Mouse (Mus musculus) Patski (cell line): ENCODE measurements around the gene Sh2d1b1. TPM values are rescaled to one million over a fixed set of nuclear protein-coding genes. Genes with fewer than 3 reads are reported as not detected.

ENCODE experiments used
- ATAC-seq: fragments of 100-300 bp; one replicate; pipeline ENCODE4 v1.8.0; 2021
- CTCF ChIA-PET: fragments of 350-600 bp; sonication (Branson Sonifier 250); formaldehyde crosslinking; loops from one replicate; lab custom pipeline; 2022; ENCODE audit warnings: inconsistent platforms; lab: Charles Lee
- POLR2A ChIA-PET: fragments of 350-600 bp; sonication (Branson Sonifier 250); formaldehyde crosslinking; loops from one replicate; lab custom pipeline; 2022; ENCODE audit warnings: antibody characterized with exemption, inconsistent platforms; lab: Charles Lee
- DNase-seq: peaks from one replicate; pipeline ENCODE4 v3.0.0-alpha.2; 2011; ENCODE audit warnings: low read depth, low spot score
- H3K27me3 ChIP-seq: fragments of 371-371 bp; one replicate; pipeline ENCODE4 v1.5.1; 2021
- CTCF ChIP-seq: fragments of 100-300 bp; IDR thresholded peaks from one replicate; pipeline ENCODE4 v1.5.1; 2021
- in situ Hi-C: fragments of 300-500 bp; cut with MboI; formaldehyde crosslinking; loops from 3 replicates; pipeline ENCODE4 v1.11.1; 2018; ENCODE audit warnings: low pct_unique_long_range_greater_than_20kb, mixed read lengths
- polyA plus RNA-seq: library from polyadenylated mRNA; unstranded; gene quantifications from one replicate; pipeline ENCODE4 v1.2.3, GENCODE M21; 2021

Gene Sh2d1b1
- polyA plus RNA-seq, 1 experiment from 2014 or later: 0.09 TPM

GRCm38 (mm10) chr1:170323001-170323400 is 45.9 kb downstream of the Sh2d1b1 start:
- no peak for ATAC-seq
- no peaks in the 10 kb centered on the region for H3K27me3 ChIP-seq
- ChIA-PET CTCF (no interaction called here), POLR2A (no interaction called here)
- no peak for TF ChIP-seq CTCF
- in situ Hi-C loops: no loop called here
- DNase-seq: no peak

DNA sequence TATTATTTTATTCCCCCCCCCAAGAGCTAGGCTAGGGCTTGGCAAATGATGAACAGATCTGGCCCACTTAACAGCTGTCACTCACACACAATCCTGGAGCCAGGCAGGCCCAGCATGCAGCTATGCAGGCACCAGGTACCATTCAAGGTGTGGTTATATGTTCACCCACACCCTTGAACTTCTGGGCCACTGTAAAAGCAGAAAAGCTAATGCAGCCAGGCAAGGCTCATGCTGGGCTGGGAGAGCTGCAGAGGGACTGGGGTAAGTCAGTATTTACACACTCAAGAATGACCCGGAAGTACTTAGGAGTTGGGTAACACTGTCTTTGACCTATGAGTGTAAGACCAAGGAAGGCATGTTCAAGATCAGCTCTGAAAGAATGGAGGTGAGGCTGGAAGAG is 47.2 kb downstream of the Sh2d1b1 start:
- no peak for ATAC-seq
- no peak for TF ChIP-seq CTCF
- CTCF ChIA-PET: no interaction called here
- POLR2A ChIA-PET: no interaction called here
- DNase-seq: no peak
- in situ Hi-C loops: no loop called here
- no peaks in the 10 kb centered on the region for H3K27me3 ChIP-seq

DNA sequence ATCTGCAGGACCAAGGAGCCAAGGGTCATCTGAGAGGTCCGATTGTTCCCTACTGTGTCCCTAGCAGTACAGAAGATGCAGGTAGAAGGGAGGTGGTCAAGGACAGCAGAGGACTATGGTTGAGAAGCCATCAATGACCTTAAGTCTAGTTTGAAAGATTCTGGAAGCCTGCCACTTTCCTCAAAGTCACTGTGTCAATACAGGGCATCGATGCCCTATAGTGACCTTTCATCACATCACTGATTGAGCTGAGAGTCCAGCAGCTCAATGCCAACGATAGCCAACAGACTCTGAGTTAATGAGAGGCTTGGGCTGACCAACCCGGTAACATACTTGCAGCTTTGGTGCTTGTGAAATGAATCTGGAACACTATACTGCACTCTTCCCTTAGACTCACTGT is 48.2 kb downstream of the Sh2d1b1 start:
- ChIA-PET CTCF (no interaction called here), POLR2A (no interaction called here)
- no peak for ATAC-seq
- no peak for DNase-seq
- no peaks in the 10 kb centered on the region for H3K27me3 ChIP-seq
- in situ Hi-C loops: no loop called here
- TF ChIP-seq CTCF: no peak

GRCm38 (mm10) chr1:170331926-170332325 is 54.8 kb downstream of the Sh2d1b1 start:
- H3K27me3 ChIP-seq: no peaks in the 10 kb centered on the region
- ATAC-seq (no peak), DNase-seq (no peak)
- POLR2A ChIA-PET: no interaction called here
- no peak for TF ChIP-seq CTCF
- CTCF ChIA-PET: no interaction called here
- in situ Hi-C loops: no loop called here

- ATAC-seq (no peak), DNase-seq (no peak)
- in situ Hi-C loops: no loop called here
- TF ChIP-seq CTCF: no peak
- ChIA-PET POLR2A (no interaction called here), CTCF (no interaction called here)
- H3K27me3 ChIP-seq: no peaks in the 10 kb centered on the region
Observed at GRCm38 (mm10) chr1:170332775-170333174, 55.7 kb downstream of the Sh2d1b1 start.

Other genes with a start within 250 kb of the Sh2d1b1 start
- 0.32 TPM for gene Ddr2, start 166.6 kb upstream of the Sh2d1b1 start, polyA plus RNA-seq
- 75.2 TPM for gene Uap1, start 102.4 kb upstream of the Sh2d1b1 start, polyA plus RNA-seq
- 47.4 TPM for gene Uhmk1, start 61.9 kb upstream of the Sh2d1b1 start, polyA plus RNA-seq
- not detected for gene Sh2d1b2, start 44.6 kb upstream of the Sh2d1b1 start, polyA plus RNA-seq
- 4.0 TPM for gene Gm7694, start 29.0 kb downstream of the Sh2d1b1 start, polyA plus RNA-seq
- 0.36 TPM for gene Spata46, start 31.5 kb downstream of the Sh2d1b1 start, polyA plus RNA-seq